Mouse (Mus musculus): ENCODE measurements around the gene Fuz. TPM values are rescaled to one million over a fixed set of nuclear protein-coding genes. Genes with fewer than 3 reads are reported as not detected.

The Fuz gene
- 24.8 and 25.0 TPM in 2 replicates for polyA plus RNA-seq (2016; fragmentation: Nextera tagmentation; extraction: Ambion mirVana)

DNA sequence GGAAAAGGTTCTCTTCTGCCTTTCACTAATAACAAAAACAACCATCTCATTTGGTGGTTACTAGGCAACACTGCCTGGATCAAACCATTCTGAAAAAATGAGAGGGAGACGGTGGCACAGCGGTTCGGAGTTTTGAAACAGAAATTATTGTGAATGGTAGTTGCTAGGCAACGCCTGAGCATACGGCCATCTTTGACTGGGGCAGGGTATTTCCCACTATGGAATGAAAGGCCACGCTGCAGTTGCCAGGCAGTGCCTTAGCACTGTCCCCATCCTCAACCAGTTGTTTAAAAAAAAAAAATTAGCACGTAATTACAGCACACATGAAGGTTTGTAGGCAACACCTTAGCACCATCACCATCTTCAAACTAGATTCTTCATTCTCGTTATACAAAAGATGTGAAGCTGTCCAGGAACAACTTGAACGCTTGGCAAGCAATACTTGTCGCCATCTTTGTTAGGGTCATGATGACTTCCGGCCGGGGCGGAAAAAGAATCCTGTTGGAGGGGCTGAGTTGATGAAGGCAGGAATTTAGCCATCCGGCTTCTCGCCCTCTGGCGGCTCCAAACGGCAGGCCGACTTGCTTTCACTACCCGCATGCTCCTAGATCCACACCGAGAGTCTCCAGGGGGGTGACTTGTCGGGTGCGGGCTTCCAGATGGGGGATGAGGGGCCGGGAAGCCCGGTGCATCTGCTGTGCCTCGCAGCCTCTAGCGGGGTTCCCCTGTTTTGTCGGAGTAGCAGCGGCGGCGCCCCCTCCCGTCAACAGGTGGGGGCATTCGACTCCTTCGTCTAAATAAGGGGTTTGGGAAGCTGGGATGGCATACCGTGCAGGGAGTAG, at the start of gene Fuz:
Gene Fuz (plus strand): TSS at position 487 of the 842 bp plus-strand sequence.
- under 1% methylated on average over 34 of the region's 34 CpGs for WGBS
- Histone ChIP-seq H3K36me3 (replicated peaks) (peaks cover 38% of the 10 kb centered on the region), H3K4me1 (peaks cover 78% of the 10 kb centered on the region), H3K4me3 (peak within 1 kb of the TSS; percentile 74), H3K27ac (peak within 1 kb of the TSS; percentile 98), H3K9me3 (no peaks in the 10 kb centered on the region), H3K27me3 (ENCODE audit: poor library complexity, severe bottlenecking) (no peaks in the 10 kb centered on the region)
- DNase-seq (ENCODE audit: extremely low spot score, low spot score), result peak; percentile 94

DNA sequence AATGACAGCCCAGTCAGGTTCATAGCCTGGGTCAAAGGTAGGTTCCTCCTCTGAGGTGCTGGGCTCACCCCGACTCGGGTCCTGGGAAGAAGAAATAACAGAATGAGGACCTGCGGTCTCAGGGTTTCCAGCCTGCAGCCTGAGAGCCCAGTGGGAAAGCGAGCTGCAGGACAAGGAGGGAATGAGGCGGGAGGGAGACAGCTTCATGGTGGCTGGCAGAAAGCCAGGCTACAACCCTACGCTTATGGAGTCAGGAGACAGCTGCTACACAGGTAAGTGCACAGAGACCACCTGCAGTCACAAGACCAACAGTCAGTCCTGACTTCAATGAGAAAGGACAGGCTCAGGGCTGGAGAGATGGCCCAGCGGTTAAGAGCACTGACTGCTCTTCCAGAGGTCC, 49.1 kb upstream of the Fuz start:
- no peak overlapping the region for H3K27ac ChIP-seq
- H3K4me3 ChIP-seq, result no peak overlapping the region
- peaks cover 57% of the 10 kb centered on the region for H3K36me3 ChIP-seq (replicated peaks)
- no peak for DNase-seq (ENCODE audit: extremely low spot score, low spot score)
- no peaks in the 10 kb centered on the region for H3K9me3 ChIP-seq
- 90% methylated on average over 7 of the region's 7 CpGs for WGBS
- H3K27me3 ChIP-seq (ENCODE audit: poor library complexity, severe bottlenecking), result peaks cover 5% of the 10 kb centered on the region; the same call in 1 of the 2 replicates
- peaks cover 27% of the 10 kb centered on the region for H3K4me1 ChIP-seq

DNA sequence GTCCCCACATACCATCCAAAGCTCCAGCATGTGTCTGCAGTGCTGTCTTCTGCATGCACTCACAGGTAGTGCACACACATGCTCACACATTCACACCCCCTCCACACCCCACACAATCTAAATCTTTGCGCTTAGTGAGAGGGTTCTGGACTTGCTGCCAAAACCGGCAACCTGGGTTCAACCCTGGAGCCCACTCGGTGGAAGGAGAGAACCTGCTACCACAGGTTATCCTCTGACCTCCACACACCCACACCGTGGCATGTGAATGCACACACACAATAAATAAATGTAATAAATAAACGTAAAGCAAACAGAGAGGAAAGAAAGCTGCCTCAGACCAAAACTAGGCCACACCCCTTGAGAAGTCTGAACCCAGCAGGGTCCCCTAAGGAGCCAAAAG, 48.1 kb upstream of the Fuz start:
- peaks cover 32% of the 10 kb centered on the region for H3K4me1 ChIP-seq
- H3K27ac ChIP-seq, result 0 out of 2 replicates have a peak overlapping the region, but pooled peaks have one; percentile 97
- H3K36me3 ChIP-seq (replicated peaks), result peaks cover 55% of the 10 kb centered on the region
- DNase-seq (ENCODE audit: extremely low spot score, low spot score), result no peak
- H3K4me3 ChIP-seq, result peak overlapping the region; percentile 87
- H3K27me3 ChIP-seq (ENCODE audit: poor library complexity, severe bottlenecking), result no peaks in the 10 kb centered on the region
- H3K9me3 ChIP-seq, result no peaks in the 10 kb centered on the region
- 78% methylated on average over 5 of the region's 5 CpGs for WGBS

DNA sequence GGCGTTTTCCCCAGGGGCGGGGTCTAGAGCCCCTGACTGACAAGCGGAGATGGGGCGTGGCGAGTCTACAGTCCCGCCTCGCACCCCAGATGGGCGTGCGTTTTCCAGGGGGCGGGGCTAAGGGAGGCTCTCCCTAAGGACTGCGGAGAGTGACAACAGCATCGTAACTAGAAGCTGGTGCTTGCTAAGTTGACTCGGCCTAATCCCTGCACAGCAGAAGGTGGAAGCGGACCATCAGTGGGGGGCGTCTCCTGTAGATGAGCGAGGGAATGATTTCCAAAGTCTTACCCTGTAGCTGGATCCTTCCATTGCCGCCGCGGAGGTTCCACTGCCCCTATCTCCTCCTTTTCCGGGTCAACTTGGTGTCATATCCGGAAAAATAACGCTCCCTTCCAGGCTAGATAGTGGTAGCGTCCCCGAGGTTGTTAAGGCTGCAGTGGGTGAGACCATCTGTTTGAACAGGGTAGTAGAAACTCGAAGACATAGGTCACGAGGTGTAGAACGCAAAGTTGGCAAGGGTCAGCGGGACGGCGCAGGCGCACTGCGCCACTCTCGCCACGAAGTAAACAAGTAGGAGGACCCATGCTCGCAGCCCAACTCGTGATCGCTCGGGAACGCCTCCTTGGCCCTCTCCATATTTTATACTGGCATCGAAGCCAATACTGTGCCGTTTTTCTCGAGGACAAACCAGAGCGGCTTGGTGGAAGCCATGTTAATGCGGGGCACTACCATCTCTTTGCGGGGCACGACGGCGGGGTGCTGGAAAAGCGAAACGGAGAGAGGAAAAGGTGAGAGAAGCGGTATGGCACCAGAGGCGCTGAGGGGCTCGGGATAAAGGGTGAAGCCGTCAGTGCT, 47.1 kb upstream of the Fuz start, which contains the start of the genes Akt1s1 and Tbc1d17:
Gene Akt1s1 (plus strand): TSS at position 431 of the 855 bp plus-strand sequence.
Gene Tbc1d17 (minus strand): TSS at position 519 of the 855 bp plus-strand sequence.
- H3K27ac ChIP-seq, result peak within 1 kb of the TSS; percentile 97
- H3K36me3 ChIP-seq (replicated peaks), result peaks cover 54% of the 10 kb centered on the region
- peak; percentile 94 for DNase-seq (ENCODE audit: extremely low spot score, low spot score)
- WGBS, result under 1% methylated on average over 54 of the region's 54 CpGs
- H3K27me3 ChIP-seq (ENCODE audit: poor library complexity, severe bottlenecking), result no peaks in the 10 kb centered on the region
- no peaks in the 10 kb centered on the region for H3K9me3 ChIP-seq
- peak within 1 kb of the TSS; percentile 87 for H3K4me3 ChIP-seq
- peaks cover 42% of the 10 kb centered on the region for H3K4me1 ChIP-seq

DNA sequence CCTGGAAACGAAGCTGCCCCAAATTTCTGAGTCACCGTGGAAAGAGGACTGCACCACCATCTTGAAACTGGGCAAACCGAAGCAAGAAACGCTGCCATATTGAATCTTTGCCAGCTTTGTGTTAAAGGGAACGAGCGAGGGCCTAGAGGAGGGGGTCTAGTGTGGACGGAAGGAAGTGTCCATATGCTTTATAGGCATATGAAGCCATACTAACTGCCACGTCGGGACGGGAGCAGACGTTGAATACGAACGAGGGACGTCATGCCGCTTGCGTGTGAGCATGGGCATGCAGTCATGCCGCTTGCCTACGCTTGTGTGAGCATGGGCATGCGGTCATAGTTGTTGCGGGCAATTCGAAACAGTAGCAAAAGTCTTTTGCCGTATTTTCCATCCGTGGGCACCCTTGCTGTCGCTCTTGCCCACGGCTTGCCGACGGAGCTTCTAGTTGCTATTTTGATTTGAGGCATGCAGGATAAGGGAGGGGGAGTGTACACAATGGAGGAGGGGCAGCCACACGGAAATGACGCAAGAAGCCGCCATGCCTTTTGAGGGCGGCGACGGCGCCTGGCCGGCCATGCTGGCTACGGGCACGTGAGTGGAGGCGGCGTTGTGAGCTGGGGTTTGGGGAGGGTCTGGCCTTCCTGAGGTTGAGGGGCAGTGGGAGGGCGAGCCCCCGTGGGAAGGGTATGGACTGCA, 46.3 kb upstream of the Fuz start:
- Histone ChIP-seq H3K36me3 (replicated peaks) (peaks cover 47% of the 10 kb centered on the region), H3K4me1 (peaks cover 49% of the 10 kb centered on the region), H3K27ac (peak overlapping the region; percentile 97), H3K4me3 (peak overlapping the region; percentile 87), H3K27me3 (ENCODE audit: poor library complexity, severe bottlenecking) (no peaks in the 10 kb centered on the region), H3K9me3 (no peaks in the 10 kb centered on the region)
- peak; percentile 90 for DNase-seq (ENCODE audit: extremely low spot score, low spot score)
- under 1% methylated on average over 41 of the region's 41 CpGs for WGBS

DNA sequence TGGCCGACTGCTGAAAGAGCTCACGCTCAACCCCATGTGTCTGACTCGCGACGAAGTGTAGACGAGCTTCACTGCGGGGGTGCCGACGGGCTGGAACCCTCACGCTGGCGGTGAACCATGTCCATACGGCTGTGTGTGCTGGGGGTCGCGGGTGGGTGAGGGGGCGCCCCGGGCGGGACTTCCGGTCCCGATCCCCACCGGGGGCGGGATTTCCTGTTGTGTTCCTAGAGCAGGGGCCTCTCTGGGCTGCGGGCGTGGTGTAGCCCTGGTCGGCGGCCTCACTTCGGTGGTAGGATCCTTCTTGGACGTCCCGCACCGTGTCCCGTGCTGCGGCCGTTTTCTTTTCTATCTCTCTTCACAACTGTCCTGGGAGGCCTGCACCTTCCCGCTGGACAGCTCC, 45.7 kb upstream of the Fuz start:
- H3K27me3 ChIP-seq (ENCODE audit: poor library complexity, severe bottlenecking), result no peaks in the 10 kb centered on the region
- peaks cover 41% of the 10 kb centered on the region for H3K36me3 ChIP-seq (replicated peaks)
- under 1% methylated on average over 33 of the region's 33 CpGs for WGBS
- DNase-seq (ENCODE audit: extremely low spot score, low spot score), result peak; percentile 79
- no peaks in the 10 kb centered on the region for H3K9me3 ChIP-seq
- H3K27ac ChIP-seq, result peak overlapping the region; percentile 97
- peaks cover 55% of the 10 kb centered on the region for H3K4me1 ChIP-seq
- H3K4me3 ChIP-seq, result peak overlapping the region; percentile 87

DNA sequence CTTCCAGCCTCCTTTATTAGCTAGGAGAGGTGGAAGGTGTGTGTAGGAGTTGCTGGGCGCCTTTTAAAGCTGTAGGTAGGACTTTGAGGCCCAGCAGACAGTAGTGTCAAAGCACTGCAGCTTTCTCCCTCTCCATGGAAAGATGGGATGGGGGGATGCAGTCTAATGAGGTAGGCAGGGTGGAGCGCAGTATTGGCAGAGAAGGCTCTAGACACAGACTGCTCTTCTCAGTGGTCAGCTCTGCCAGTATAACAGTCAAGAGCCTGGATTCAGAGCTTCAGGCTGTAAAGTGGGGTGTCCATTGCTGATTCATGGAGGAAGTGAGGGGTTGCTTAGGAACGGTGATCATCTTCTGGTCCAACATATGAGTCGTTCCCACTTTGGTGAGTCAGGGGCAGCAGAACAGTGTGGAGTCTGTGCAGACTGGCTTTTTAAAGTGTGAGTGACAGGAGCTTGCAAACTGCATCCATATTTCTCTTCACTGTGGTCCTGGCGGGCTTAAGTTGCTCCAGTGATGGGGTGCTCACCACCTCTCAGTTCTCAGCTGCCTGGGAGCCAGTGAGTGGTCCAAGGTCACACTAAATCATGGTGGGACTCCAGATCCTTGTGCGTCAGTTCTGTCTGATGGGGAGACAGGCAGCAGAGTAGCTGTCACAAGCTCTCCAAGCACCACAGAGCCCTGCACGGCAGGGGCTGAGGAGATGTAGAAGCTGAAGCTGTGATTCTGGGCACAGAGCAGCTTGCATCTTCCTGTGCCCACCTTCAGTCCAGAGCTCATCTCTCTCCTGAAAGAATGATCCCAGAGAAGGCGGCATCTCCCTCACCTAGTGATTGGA, 44.9 kb upstream of the Fuz start:
- no peak for DNase-seq (ENCODE audit: extremely low spot score, low spot score)
- 84% methylated on average over 8 of the region's 8 CpGs for WGBS

DNA sequence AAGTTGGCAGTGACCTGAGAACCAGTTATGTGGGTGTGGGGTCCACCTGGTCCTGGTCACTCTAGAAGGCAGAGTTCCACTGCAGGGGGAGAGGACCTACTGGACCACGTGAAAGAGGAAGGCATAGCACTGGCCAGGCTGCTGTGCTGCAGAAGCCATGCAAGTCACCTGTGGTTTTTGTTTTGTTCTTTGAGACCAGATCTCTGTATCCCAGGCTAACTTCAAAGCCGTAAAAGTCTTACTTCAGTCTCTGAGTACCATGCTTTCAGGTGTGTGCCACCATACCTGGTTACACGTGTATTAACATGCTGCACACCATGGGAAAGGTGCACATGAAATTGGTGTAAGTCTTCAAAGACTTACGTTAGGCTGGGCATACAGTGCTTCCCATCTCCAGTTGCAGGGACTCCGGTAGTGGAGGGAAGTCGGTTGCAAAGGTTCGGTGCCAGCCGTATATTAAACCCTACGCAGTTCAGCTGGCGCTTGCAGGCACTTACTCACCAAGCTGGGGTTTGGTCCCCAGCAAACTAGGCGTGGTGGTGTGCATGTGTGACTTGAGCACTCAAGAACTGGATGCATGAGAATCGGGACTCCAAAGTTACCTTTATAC, 44.1 kb upstream of the Fuz start:
- 93% methylated on average over 12 of the region's 12 CpGs for WGBS
- Histone ChIP-seq H3K4me3 (peak overlapping the region; percentile 87), H3K36me3 (replicated peaks) (peaks cover 25% of the 10 kb centered on the region), H3K27ac (no peak overlapping the region), H3K27me3 (ENCODE audit: poor library complexity, severe bottlenecking) (no peaks in the 10 kb centered on the region), H3K9me3 (no peaks in the 10 kb centered on the region), H3K4me1 (peaks cover 70% of the 10 kb centered on the region)
- DNase-seq (ENCODE audit: extremely low spot score, low spot score), result no peak

More for the DNA sequence above, 44.9 kb upstream of the Fuz start:
- Histone ChIP-seq H3K4me3 (peak overlapping the region; percentile 87), H3K9me3 (no peaks in the 10 kb centered on the region), H3K27me3 (ENCODE audit: poor library complexity, severe bottlenecking) (no peaks in the 10 kb centered on the region), H3K36me3 (replicated peaks) (peaks cover 32% of the 10 kb centered on the region), H3K4me1 (peaks cover 63% of the 10 kb centered on the region), H3K27ac (peak overlapping the region; percentile 97)

DNA sequence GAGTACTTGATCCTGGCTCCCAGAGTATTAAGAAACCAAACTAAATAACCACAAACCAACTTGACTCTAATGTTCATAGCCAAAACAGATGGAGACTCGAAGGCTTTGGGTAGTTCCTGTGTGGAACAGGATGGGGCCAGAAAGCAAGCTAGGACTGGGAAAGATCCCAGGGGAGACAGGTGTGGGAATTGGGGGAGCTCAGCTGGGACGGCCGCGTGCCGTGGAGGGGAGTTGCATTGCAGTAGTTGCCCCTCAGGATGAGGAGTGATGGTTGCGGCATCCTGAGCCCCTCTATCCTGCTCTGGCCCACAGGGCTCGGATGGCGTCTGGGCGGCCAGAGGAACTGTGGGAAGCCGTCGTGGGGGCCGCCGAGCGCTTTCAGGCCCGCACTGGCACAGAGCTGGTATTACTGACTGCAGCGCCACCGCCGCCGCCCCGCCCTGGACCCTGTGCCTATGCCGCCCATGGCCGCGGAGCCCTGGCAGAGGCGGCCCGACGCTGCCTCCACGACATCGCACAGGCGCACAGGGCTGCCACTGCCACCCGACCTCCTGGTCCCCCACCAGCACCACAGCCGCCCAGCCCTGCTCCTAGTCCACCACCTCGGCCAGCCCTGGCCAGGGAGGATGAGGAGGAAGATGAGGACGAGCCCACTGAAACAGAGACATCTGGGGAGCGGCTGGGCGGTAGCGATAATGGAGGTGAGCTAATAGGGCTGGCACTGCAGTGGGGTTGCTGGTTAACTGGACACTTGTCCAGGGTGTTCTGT, 43.4 kb upstream of the Fuz start:
- peak overlapping the region; percentile 4 for H3K4me3 ChIP-seq
- DNase-seq (ENCODE audit: extremely low spot score, low spot score), result no peak
- 0 out of 2 replicates have a peak overlapping the region, but pooled peaks have one; percentile 11 for H3K27ac ChIP-seq
- H3K9me3 ChIP-seq, result no peaks in the 10 kb centered on the region
- WGBS, result 92% methylated on average over 36 of the region's 36 CpGs
- H3K4me1 ChIP-seq, result peaks cover 74% of the 10 kb centered on the region
- H3K27me3 ChIP-seq (ENCODE audit: poor library complexity, severe bottlenecking), result no peaks in the 10 kb centered on the region
- H3K36me3 ChIP-seq (replicated peaks), result peaks cover 22% of the 10 kb centered on the region

DNA sequence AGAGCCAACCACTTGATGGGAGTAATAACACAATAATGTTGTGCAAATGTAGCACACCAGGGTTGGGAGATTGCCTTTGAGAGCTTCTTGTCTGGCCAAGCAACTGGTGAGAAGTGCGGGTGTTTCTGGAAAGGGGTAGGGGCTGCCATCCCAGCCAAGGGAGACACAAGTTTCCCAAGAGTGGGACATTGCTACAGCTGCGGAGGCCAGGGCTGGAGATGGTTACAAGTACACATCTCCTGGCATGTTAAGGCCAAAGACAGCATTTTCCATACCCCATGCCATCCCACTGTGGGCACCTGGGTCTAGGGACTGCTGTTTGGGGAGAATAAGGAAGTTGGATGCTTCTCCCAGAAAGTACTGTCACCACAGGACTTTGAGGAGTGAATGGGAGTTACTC, 42.8 kb upstream of the Fuz start:
- DNase-seq (ENCODE audit: extremely low spot score, low spot score), result no peak
- H3K27me3 ChIP-seq (ENCODE audit: poor library complexity, severe bottlenecking), result no peaks in the 10 kb centered on the region
- H3K4me1 ChIP-seq, result peaks cover 74% of the 10 kb centered on the region
- WGBS, result 96% methylated on average over 2 of the region's 2 CpGs
- H3K9me3 ChIP-seq, result no peaks in the 10 kb centered on the region
- H3K4me3 ChIP-seq, result peak overlapping the region; percentile 4; the same call in 1 of the 2 replicates
- no peak overlapping the region for H3K27ac ChIP-seq
- H3K36me3 ChIP-seq (replicated peaks), result peaks cover 22% of the 10 kb centered on the region

Measured in forebrain, embryonic 10.5 days (tissue).